ENCODE assay signal across 16 mouse cellular contexts in genomic region chr6:29756476-29756875, GRCm38 (mm10). TPM values are rescaled to one million over a fixed set of nuclear protein-coding genes. Genes with fewer than 3 reads are reported as not detected.
"Had no signal": no experiment of that assay in that cellular context is flagged by ENCODE, and none has a peak within 500 bp of the region (broad histone marks: within the 10 kb centered on the region; RNA-seq: fewer than 3 reads in every experiment).

No protein-coding gene starts in this region.

- H3K27ac ChIP-seq: kidney, embryonic 15.5 days; limb, embryonic 12.5 days; liver, embryonic 13.5 days; neural tube, embryonic 12.5 days had no signal

- H3K27me3 ChIP-seq: kidney, embryonic 15.5 days; limb, embryonic 12.5 days; liver, embryonic 13.5 days; neural tube, embryonic 12.5 days had no signal

- H3K4me3 ChIP-seq: kidney, embryonic 15.5 days; limb, embryonic 12.5 days; liver, embryonic 13.5 days; neural tube, embryonic 12.5 days had no signal

- DNase-seq: kidney, adult 2 months; kidney, postnatal 25 days; liver, embryonic 13.5 days; lung, adult 2 months; lung, postnatal 36 days; midbrain, embryonic 14.5 days; retina, postnatal 1 day; right cerebral cortex, postnatal 4 days; spleen, adult 18-20 months; thymus, adult 18-20 months; thymus, postnatal 14 days had no signal

- H3K9me3 ChIP-seq: kidney, embryonic 15.5 days; limb, embryonic 12.5 days; liver, embryonic 13.5 days; neural tube, embryonic 12.5 days had no signal

- H3K4me1 ChIP-seq: kidney, embryonic 15.5 days; limb, embryonic 12.5 days; liver, embryonic 13.5 days; neural tube, embryonic 12.5 days had no signal

- ATAC-seq: lung, postnatal 0 days had no signal

- H3K4me2 ChIP-seq: kidney, embryonic 15.5 days; limb, embryonic 12.5 days; liver, embryonic 13.5 days; neural tube, embryonic 12.5 days had no signal

- H3K9ac ChIP-seq: kidney, embryonic 15.5 days; limb, embryonic 12.5 days; liver, embryonic 13.5 days; neural tube, embryonic 12.5 days had no signal

RNA-seq across cellular contexts. Expression of gene Smo, which starts 21.2 kb away (rescaled TPM):
- total RNA-seq: monocyte, adult 5-6 weeks had no signal
